Mouse (Mus musculus) heart, embryonic 13.5 days (tissue): Measurements from ENCODE around the gene D7Ertd443e. TPM values are rescaled to one million over a fixed set of nuclear protein-coding genes. Genes with fewer than 3 reads are reported as not detected.
A peak's percentile ranks its signal among the peaks of the same experiment; 100 is the strongest.

Experiments
- ATAC-seq: fragments of 200-750 bp; cut with Nextera tagmentation; 2 replicates; pipeline ENCODE4 v1.8.0; 2017; ENCODE audit warnings: moderate TSS enrichment; ENCODE audit not compliant: insufficient number of reproducible peaks, low FRiP score, low TSS enrichment; ENCODE audit errors: extremely low read depth
- H3K27ac ChIP-seq: fragments of 300-500 bp; sonication (generic); replicated peaks from 2 replicates; pipeline ENCODE4 v1.5.1; 2015; ENCODE audit warnings: moderate library complexity, mild to moderate bottlenecking, inconsistent platforms
- H3K27me3 ChIP-seq: fragments of 300-500 bp; sonication (generic); replicated peaks from 2 replicates; pipeline ENCODE4 v1.6.1; 2015; ENCODE audit warnings: mild to moderate bottlenecking, inconsistent platforms
- H3K36me3 ChIP-seq: fragments of 300-500 bp; sonication (generic); 2 replicates; pipeline ENCODE4 v1.6.1; 2015; ENCODE audit warnings: mild to moderate bottlenecking, inconsistent platforms
- H3K4me1 ChIP-seq: fragments of 300-500 bp; sonication (generic); 2 replicates; pipeline ENCODE4 v1.6.1; 2015; ENCODE audit warnings: inconsistent platforms
- H3K4me2 ChIP-seq: fragments of 300-500 bp; sonication (generic); 2 replicates; pipeline ENCODE4 v1.6.1; 2015; ENCODE audit warnings: inconsistent platforms, mild to moderate bottlenecking, moderate library complexity
- H3K4me3 ChIP-seq: fragments of 300-500 bp; sonication (generic); 2 replicates; pipeline ENCODE4 v1.5.1; 2015; ENCODE audit warnings: moderate library complexity, mild to moderate bottlenecking, inconsistent platforms
- H3K9ac ChIP-seq: fragments of 300-500 bp; sonication (generic); 2 replicates; pipeline ENCODE4 v1.6.1; 2015; ENCODE audit warnings: inconsistent platforms, mild to moderate bottlenecking, moderate library complexity
- H3K9me3 ChIP-seq: fragments of 300-500 bp; sonication (generic); 2 replicates; pipeline ENCODE4 v1.6.1; 2016; ENCODE audit warnings: inconsistent platforms
- WGBS: fragments of 180-500 bp; shearing (Covaris S2); methylation state at CpG from one replicate; pipeline ENCODE4 v1.1.7; 2015; ENCODE audit warnings: mixed read lengths; 5-methylcytosine and 5-hydroxymethylcytosine counted together
- polyA plus RNA-seq: library from polyadenylated mRNA; unstranded; fragments of >200 nt; fragmentation: Nextera tagmentation; extraction: Ambion mirVana; gene quantifications from 2 replicates; pipeline ENCODE4 v1.2.1, GENCODE M21; 2015

Gene D7Ertd443e
- polyA plus RNA-seq, 1 experiment from 2014 or later: 0.24 TPM

DNA sequence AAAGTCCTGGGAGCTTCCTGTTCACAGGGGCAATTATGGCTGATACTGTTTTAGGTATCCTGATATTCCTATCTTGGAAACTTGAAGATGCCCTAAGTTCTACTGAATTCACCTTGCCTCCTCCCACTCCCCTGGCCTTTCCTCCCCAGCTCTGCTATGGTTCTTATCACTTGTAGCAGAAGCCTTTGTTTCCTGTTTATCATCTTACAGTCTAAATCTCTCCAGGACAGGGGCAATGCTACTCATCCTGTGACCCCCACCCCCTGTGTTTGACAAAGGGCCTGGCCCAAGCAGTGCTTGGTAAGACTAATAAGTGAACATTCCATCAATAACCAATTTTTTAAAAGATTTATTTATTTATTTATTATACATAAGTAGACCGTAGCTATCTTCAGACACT lies 144.9 kb downstream of the D7Ertd443e start:
- H3K27me3 ChIP-seq: no peaks in the 10 kb centered on the region
- no peak for ATAC-seq
- H3K4me1 ChIP-seq: no peaks in the 10 kb centered on the region
- H3K9me3 ChIP-seq: no peaks in the 10 kb centered on the region
- H3K27ac ChIP-seq: no peak overlapping the region
- H3K4me3 ChIP-seq: no peak overlapping the region
- H3K4me2 ChIP-seq: no peak overlapping the region
- no peak overlapping the region for H3K9ac ChIP-seq
- no peaks in the 10 kb centered on the region for H3K36me3 ChIP-seq
- WGBS: 78% methylated on average over 1 of the region's 1 CpGs

DNA sequence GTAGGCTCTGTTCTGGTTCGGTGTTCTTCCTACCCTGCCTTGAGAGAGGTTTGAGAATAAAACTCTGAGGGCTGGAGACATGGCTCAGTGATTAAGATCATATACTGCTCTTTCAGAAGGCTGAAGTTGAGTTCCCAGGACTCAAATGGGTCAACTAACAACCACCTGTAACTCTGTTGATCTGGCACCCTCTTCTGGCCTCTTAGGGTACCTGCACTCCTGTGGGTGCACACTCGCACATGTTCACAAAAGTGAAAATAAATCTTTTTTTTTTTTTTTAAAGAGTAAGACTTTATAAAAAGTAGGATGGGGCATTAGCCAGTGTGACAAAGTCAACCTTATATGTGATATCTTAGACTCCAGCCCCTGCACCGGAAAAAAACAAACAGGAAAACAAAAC lies 146.6 kb downstream of the D7Ertd443e start:
- whole genome bisulfite sequencing: 89% methylated on average over 3 of the region's 3 CpGs
- H3K4me2 ChIP-seq: no peak overlapping the region
- no peaks in the 10 kb centered on the region for H3K36me3 ChIP-seq
- no peak overlapping the region for H3K4me3 ChIP-seq
- no peak overlapping the region for H3K27ac ChIP-seq
- no peak overlapping the region for H3K9ac ChIP-seq
- H3K27me3 ChIP-seq: no peaks in the 10 kb centered on the region
- H3K9me3 ChIP-seq: no peaks in the 10 kb centered on the region
- H3K4me1 ChIP-seq: no peaks in the 10 kb centered on the region
- no peak for ATAC-seq

DNA sequence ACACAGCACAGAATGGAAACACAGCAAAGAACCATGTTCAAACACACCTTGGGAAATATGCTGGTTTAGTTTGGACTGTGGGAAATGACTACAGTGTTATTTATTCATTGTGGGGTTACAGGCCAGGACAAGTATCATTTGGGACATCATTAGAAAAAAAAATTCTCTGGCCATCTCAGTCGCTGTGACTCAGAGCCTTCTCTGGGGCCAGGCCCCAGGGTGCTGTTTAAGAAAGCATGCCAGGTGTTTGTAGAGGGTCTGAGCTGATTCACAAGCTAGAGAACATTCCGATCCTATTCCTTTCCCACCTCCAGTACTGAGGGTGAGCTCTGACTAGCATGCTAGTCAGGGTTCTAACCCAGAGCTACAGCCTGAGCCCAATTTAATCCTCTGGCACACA lies 148.1 kb downstream of the D7Ertd443e start:
- Histone ChIP-seq H3K4me1 (no peaks in the 10 kb centered on the region), H3K4me2 (no peak overlapping the region), H3K4me3 (no peak overlapping the region), H3K9me3 (no peaks in the 10 kb centered on the region), H3K36me3 (no peaks in the 10 kb centered on the region), H3K27me3 (no peaks in the 10 kb centered on the region), H3K27ac (no peak overlapping the region), H3K9ac (no peak overlapping the region)
- 72% methylated on average over 2 of the region's 2 CpGs for WGBS
- ATAC-seq: no peak

DNA sequence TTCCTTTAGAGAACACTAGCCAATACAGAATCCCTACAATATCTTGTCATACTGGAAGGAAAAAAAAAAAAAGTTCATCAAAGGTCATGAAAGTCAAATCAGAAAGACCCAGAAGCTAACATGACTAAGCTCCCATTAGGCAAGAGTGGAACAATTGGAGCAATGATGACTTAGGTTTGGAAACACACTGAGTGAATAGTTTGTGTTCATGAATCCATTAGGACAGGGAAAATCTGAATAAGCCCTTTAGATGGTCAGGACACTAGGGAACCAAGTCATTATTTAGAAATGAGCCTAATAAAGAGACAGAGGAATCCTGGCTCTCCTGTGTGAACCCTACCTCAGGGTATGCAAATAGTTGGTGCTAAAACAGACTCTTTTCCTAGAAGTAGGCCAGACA lies 148.7 kb downstream of the D7Ertd443e start:
- Histone ChIP-seq H3K27me3 (no peaks in the 10 kb centered on the region), H3K4me3 (no peak overlapping the region)

DNA sequence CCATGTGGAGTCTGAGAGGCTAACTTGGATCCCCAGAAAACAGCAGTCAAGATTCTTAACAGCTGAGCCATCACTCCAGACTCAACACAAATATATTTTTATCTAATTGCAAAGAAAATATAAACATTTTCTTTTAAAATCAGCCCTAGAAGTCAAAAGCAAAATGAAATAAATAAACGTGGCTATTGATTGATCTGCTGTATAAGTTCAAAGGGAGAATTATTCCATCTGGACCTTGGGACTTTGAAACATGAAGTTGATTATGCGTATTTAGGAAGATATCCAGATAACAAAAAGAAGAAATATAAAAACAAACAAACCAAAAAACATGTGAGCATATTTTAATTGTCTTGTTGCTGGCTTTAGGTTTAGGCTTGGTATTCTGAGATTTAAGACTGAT lies 149.9 kb downstream of the D7Ertd443e start:
- 72% methylated on average over 2 of the region's 2 CpGs for WGBS
- Histone ChIP-seq H3K27ac (no peak overlapping the region), H3K27me3 (no peaks in the 10 kb centered on the region), H3K36me3 (no peaks in the 10 kb centered on the region), H3K9ac (no peak overlapping the region), H3K9me3 (no peaks in the 10 kb centered on the region), H3K4me2 (no peak overlapping the region), H3K4me3 (no peak overlapping the region), H3K4me1 (0 out of 2 replicates have a peak, but pooled peaks cover 2% of the 10 kb centered on the region)
- no peak for ATAC-seq

More for the DNA sequence above, 148.7 kb downstream of the D7Ertd443e start:
- no peaks in the 10 kb centered on the region for H3K9me3 ChIP-seq
- H3K4me1 ChIP-seq: no peaks in the 10 kb centered on the region
- no peak overlapping the region for H3K27ac ChIP-seq
- H3K4me2 ChIP-seq: no peak overlapping the region
- no peak overlapping the region for H3K9ac ChIP-seq
- ATAC-seq: no peak
- no peaks in the 10 kb centered on the region for H3K36me3 ChIP-seq

DNA sequence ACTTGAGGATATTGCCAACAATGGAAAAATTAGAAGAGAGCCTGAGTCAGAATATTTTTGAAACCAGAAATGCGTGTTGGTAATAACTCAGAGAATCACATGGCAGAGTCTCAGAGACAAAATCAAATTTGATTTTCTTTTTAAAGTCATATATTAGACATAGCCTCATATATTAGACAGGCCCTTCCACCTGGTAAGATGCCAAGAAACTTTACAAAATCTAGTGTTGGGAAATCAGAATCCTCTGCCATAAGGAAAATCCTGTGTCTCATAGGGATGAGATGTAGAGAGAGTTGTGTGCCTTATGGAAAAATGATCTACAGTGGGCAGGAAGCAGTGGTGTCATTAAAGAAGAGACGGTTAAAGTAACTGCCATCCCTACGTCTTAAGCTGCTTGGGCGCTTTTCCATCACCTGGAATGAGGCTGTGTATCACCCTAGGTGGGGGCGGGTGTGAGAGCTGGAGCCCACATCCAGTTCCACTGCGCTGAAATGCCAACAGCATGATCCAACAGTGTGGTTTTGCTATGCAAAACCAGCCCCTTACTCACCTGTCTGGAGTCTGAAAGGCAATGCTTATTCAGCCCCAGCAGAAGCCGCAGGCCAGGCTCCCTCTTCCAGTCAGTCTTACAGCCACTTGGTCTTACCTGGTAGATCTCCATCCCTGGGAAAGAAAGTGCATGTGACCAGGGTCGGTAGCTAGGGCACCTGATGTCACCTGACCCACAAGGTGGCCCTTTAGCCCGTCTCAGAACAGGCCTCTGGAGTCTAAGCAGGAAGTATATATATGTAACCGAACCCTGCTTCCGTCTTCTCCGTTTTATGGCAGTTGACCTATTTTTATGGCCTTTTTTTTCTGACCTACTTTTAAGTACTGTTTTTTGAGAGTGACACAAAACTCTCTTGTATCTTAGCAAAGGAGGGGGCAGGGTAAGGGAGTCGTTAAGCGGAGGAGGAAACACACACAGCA lies 153.8 kb downstream of the D7Ertd443e start, which contains the start of gene Adam12:
TSS of gene Adam12 (minus strand) at position 769 of the 969 bp plus-strand sequence.
- no peak within 1 kb of the TSS for H3K4me3 ChIP-seq
- no peak within 1 kb of the TSS for H3K9ac ChIP-seq
- no peaks in the 10 kb centered on the region for H3K36me3 ChIP-seq
- WGBS: 70% methylated on average over 14 of the region's 14 CpGs
- no peaks in the 10 kb centered on the region for H3K9me3 ChIP-seq
- no peaks in the 10 kb centered on the region for H3K27me3 ChIP-seq
- no peak within 1 kb of the TSS for H3K4me2 ChIP-seq
- peaks cover 24% of the 10 kb centered on the region for H3K4me1 ChIP-seq
- H3K27ac ChIP-seq: no peak within 1 kb of the TSS
- no peak for ATAC-seq

DNA sequence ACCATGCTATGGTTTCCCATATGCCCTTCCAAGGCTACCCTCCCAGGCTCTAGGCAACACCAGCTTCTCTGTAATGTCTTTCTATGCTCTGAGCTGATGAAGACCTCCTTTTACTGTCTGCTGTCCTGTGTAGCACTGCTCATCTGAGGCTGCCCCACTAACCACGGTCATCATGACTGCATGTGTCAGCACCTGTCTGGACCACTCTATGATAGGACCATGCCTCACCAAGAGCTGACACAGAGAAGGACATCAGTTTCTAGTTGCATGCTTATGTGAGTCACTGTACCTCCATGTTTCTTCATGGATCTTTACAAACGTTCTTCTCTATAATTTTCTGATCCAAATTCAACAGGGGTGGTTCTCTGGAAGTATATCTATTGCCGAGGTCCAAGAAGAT lies 154.8 kb downstream of the D7Ertd443e start:
- H3K4me2 ChIP-seq: no peak overlapping the region
- H3K9ac ChIP-seq: no peak overlapping the region
- peaks cover 8% of the 10 kb centered on the region for H3K27me3 ChIP-seq
- H3K4me1 ChIP-seq: peaks cover 25% of the 10 kb centered on the region
- H3K36me3 ChIP-seq: no peaks in the 10 kb centered on the region
- H3K9me3 ChIP-seq: no peaks in the 10 kb centered on the region
- H3K4me3 ChIP-seq: no peak overlapping the region
- no peak for ATAC-seq
- 63% methylated on average over 3 of the region's 3 CpGs for WGBS
- H3K27ac ChIP-seq: no peak overlapping the region

DNA sequence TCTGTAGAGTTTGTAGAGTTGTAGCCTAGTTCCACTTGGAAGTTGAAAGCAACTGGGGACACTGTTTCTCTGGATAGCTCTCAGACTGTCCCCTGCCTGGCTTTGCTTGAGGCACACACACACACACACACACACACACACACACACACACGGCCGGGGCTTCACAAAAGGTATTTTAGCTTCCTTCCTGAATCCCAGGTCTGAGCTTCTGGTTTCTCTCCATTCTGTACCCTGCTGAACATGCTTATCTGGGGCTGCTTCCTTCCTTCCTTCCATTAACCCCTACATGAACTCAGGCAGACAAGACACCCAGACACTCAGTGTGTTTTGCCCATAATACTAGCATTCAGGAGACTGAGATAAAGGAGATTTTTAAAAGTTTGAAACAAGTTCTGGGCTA lies 155.6 kb downstream of the D7Ertd443e start:
- no peak for ATAC-seq
- WGBS: 35% methylated on average over 2 of the region's 2 CpGs
- Histone ChIP-seq H3K27ac (peak overlapping the region; percentile 39; the same call in 1 of the 2 replicates), H3K4me3 (no peak overlapping the region), H3K36me3 (no peaks in the 10 kb centered on the region), H3K27me3 (peaks cover 14% of the 10 kb centered on the region), H3K4me1 (peaks cover 31% of the 10 kb centered on the region), H3K4me2 (no peak overlapping the region), H3K9ac (no peak overlapping the region), H3K9me3 (no peaks in the 10 kb centered on the region)

DNA sequence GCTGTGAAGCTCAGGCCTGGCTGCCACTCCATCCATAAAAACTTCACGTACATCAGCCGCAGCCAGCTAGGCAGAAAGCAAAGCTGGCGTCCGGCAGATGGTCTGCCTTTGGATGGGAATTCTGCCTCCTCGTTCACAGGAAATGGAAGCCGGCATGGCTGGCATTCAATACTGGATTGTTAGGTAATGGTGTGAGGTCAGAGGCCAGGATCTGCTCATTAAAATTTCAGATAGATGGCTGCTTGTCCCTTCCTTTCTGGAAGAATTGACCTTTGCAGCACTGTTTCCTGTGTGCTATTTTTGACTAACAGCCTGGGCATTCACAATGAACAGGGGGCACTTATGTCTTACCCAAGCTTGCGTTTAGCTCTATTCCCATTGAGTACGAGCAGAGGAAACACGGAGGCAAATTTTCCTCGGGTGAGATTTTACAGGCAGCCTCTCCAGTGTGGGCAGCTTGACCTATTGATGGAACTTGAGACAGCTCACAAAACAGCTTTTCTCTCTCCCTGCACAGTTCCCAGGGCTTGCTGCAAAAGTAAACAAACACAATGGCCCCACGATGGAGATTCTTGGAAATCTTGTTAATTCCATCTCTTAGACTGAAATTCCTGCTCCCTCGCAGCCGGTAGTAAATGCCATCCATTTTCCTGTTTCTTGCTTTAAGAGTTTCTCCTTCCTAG lies 157.5 kb downstream of the D7Ertd443e start:
- Histone ChIP-seq H3K36me3 (no peaks in the 10 kb centered on the region), H3K27ac (peak overlapping the region; percentile 36; the same call in 1 of the 2 replicates), H3K9me3 (no peaks in the 10 kb centered on the region), H3K4me1 (peaks cover 38% of the 10 kb centered on the region), H3K9ac (no peak overlapping the region), H3K27me3 (peaks cover 14% of the 10 kb centered on the region), H3K4me3 (no peak overlapping the region), H3K4me2 (no peak overlapping the region)
- ATAC-seq: no peak
- WGBS: 38% methylated on average over 13 of the region's 13 CpGs

DNA sequence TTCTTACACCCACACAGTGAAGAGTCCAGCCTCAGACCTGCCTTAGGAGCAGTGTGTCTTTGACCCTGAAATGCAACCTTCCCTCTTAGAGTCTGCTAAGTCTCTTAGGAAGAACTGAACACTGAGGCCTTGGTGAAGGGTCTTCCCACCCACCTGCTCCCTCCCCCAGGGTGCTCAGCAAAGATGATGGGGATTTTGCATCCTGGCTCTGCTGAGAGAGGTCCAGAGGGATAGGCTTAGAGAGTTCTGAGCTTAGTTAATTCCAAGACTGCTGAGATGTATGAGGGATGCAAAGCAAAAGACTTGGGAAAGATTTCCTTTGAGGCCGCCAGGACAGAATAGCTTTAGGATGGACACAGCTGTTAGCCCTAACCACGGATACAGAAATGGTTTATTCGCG lies 158.4 kb downstream of the D7Ertd443e start:
- Histone ChIP-seq H3K9ac (no peak overlapping the region), H3K27me3 (peaks cover 14% of the 10 kb centered on the region), H3K4me2 (no peak overlapping the region), H3K9me3 (no peaks in the 10 kb centered on the region), H3K4me3 (no peak overlapping the region), H3K27ac (no peak overlapping the region), H3K4me1 (peaks cover 38% of the 10 kb centered on the region), H3K36me3 (no peaks in the 10 kb centered on the region)
- WGBS: 85% methylated on average over 4 of the region's 4 CpGs
- ATAC-seq: no peak

DNA sequence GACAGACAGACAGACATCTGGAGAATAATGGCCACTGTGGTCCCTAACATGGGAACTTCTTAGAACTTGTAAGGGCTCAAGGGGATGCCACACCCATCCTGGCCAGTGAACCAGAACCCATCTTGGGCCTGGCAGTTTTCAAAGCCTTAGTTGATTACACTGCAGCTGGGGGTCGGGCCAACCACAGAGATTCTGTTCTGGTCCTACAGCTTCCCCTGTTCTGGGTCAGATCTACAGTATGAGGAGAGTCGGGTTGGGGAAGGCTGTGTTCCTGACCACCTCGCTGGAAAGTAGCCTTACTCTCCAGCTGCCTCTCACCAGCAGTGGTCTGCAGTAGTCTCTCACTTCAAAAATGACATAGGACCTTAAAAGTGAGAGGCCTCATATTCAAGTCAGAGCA lies 159.2 kb downstream of the D7Ertd443e start:
- Histone ChIP-seq H3K27ac (no peak overlapping the region), H3K4me1 (peaks cover 38% of the 10 kb centered on the region), H3K9me3 (no peaks in the 10 kb centered on the region), H3K27me3 (peaks cover 14% of the 10 kb centered on the region), H3K4me3 (no peak overlapping the region), H3K36me3 (no peaks in the 10 kb centered on the region), H3K9ac (no peak overlapping the region), H3K4me2 (no peak overlapping the region)
- no peak for ATAC-seq
- 73% methylated on average over 3 of the region's 3 CpGs for WGBS
